Mouse (Mus musculus) E14TG2a.4 (cell line): ENCODE measurements around the gene Eif3l.

Source experiments
- CTCF ChIP-seq: conservative IDR thresholded peaks from 2 replicates; pipeline ENCODE4 v1.5.1; 2014; ENCODE audit warnings: low read length
- POU5F1 ChIP-seq: IDR thresholded peaks from 2 replicates; pipeline ENCODE4 v1.6.1; 2014; ENCODE audit warnings: low read length, borderline replicate concordance

DNA sequence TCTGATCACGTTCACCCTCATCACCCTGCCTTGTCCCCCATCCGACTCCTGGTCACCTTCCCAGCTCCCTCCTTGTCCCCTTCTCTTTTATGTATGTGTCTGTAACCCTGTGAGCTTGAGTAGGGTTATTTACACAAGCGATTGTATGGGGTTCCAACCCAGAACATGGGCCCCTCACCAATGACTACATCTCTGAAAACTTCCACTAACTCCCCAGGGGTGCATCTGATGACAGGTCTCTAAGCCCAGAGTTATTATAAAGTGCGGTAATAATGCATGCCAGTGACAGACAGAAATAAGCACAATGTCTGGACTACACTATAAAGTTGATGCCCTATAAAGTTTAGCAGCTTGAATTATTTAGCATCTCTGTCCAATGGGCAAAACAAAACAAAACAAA is 25.4 kb downstream of the Eif3l start:
- TF ChIP-seq CTCF (no peak), POU5F1 (no peak)
